Mouse (Mus musculus): ENCODE data around the gene Kcnt2.

The Kcnt2 gene

GRCm38 (mm10) chr1:140492237-140492636 lies 246.3 kb downstream of the Kcnt2 start:
- H3K27me3 ChIP-seq (ENCODE audit: control insufficient read depth, insufficient read depth, low read length, poor library complexity, severe bottlenecking), result no peaks in the 10 kb centered on the region
- no peak for DNase-seq (ENCODE audit: low read depth, low spot score)
- no peaks in the 10 kb centered on the region for H3K36me3 ChIP-seq (ENCODE audit: control insufficient read depth, insufficient read depth, low read length, poor library complexity, severe bottlenecking)

- H3K36me3 ChIP-seq (ENCODE audit: control insufficient read depth, insufficient read depth, low read length, poor library complexity, severe bottlenecking), result no peaks in the 10 kb centered on the region
- DNase-seq (ENCODE audit: low read depth, low spot score), result no peak
- no peaks in the 10 kb centered on the region for H3K27me3 ChIP-seq (ENCODE audit: control insufficient read depth, insufficient read depth, low read length, poor library complexity, severe bottlenecking)
These were observed 267.5 kb downstream of the Kcnt2 start for GRCm38 (mm10) chr1:140513451-140513850.

- no peaks in the 10 kb centered on the region for H3K27me3 ChIP-seq (ENCODE audit: control insufficient read depth, insufficient read depth, low read length, poor library complexity, severe bottlenecking)
- H3K36me3 ChIP-seq (ENCODE audit: control insufficient read depth, insufficient read depth, low read length, poor library complexity, severe bottlenecking), result no peaks in the 10 kb centered on the region
- DNase-seq (ENCODE audit: low read depth, low spot score), result no peak
These were observed 285.4 kb downstream of the Kcnt2 start for GRCm38 (mm10) chr1:140531285-140531908.

GRCm38 (mm10) chr1:140534849-140535248 lies 288.9 kb downstream of the Kcnt2 start:
- no peak for DNase-seq (ENCODE audit: low read depth, low spot score)
- no peaks in the 10 kb centered on the region for H3K36me3 ChIP-seq (ENCODE audit: control insufficient read depth, insufficient read depth, low read length, poor library complexity, severe bottlenecking)
- H3K27me3 ChIP-seq (ENCODE audit: control insufficient read depth, insufficient read depth, low read length, poor library complexity, severe bottlenecking), result no peaks in the 10 kb centered on the region

- no peak for DNase-seq (ENCODE audit: low read depth, low spot score)
- Histone ChIP-seq H3K27me3 (ENCODE audit: control insufficient read depth, insufficient read depth, low read length, poor library complexity, severe bottlenecking) (no peaks in the 10 kb centered on the region), H3K36me3 (ENCODE audit: control insufficient read depth, insufficient read depth, low read length, poor library complexity, severe bottlenecking) (no peaks in the 10 kb centered on the region)
These were observed 296.1 kb downstream of the Kcnt2 start for GRCm38 (mm10) chr1:140542066-140542465.

- H3K36me3 ChIP-seq (ENCODE audit: control insufficient read depth, insufficient read depth, low read length, poor library complexity, severe bottlenecking), result no peaks in the 10 kb centered on the region
- H3K27me3 ChIP-seq (ENCODE audit: control insufficient read depth, insufficient read depth, low read length, poor library complexity, severe bottlenecking), result no peaks in the 10 kb centered on the region
- DNase-seq (ENCODE audit: low read depth, low spot score), result no peak
These were observed 302.8 kb downstream of the Kcnt2 start for GRCm38 (mm10) chr1:140548711-140549110.

- DNase-seq (ENCODE audit: low read depth, low spot score), result no peak
- no peaks in the 10 kb centered on the region for H3K36me3 ChIP-seq (ENCODE audit: control insufficient read depth, insufficient read depth, low read length, poor library complexity, severe bottlenecking)
- H3K27me3 ChIP-seq (ENCODE audit: control insufficient read depth, insufficient read depth, low read length, poor library complexity, severe bottlenecking), result no peaks in the 10 kb centered on the region
These were observed 314.8 kb downstream of the Kcnt2 start for GRCm38 (mm10) chr1:140560801-140561200.

- no peak for DNase-seq (ENCODE audit: low read depth, low spot score)
- Histone ChIP-seq H3K36me3 (ENCODE audit: control insufficient read depth, insufficient read depth, low read length, poor library complexity, severe bottlenecking) (no peaks in the 10 kb centered on the region), H3K27me3 (ENCODE audit: control insufficient read depth, insufficient read depth, low read length, poor library complexity, severe bottlenecking) (no peaks in the 10 kb centered on the region)
These were observed 326.2 kb downstream of the Kcnt2 start for GRCm38 (mm10) chr1:140572141-140572540.

DNA sequence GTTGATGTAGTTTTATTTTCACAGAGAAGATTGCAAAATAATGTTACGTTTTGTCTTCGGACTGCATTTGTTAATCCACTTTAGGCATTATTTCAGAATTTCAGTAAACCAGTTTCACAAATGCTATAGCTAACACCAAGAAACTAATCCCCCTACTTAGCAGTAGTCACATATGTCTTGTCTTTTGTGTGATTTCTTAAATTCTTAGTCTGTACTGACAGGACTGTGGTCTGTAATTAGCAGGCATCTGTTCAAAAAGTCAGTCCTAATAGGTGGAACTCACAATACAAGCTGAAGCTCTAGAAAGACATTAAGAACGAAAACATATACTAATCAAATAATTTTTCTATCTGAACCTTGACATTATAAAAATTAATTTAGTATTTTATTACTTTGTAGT lies 332.6 kb downstream of the Kcnt2 start:
- DNase-seq (ENCODE audit: low read depth, low spot score), result no peak
- Histone ChIP-seq H3K27me3 (ENCODE audit: control insufficient read depth, insufficient read depth, low read length, poor library complexity, severe bottlenecking) (no peaks in the 10 kb centered on the region), H3K36me3 (ENCODE audit: control insufficient read depth, insufficient read depth, low read length, poor library complexity, severe bottlenecking) (no peaks in the 10 kb centered on the region)

DNA sequence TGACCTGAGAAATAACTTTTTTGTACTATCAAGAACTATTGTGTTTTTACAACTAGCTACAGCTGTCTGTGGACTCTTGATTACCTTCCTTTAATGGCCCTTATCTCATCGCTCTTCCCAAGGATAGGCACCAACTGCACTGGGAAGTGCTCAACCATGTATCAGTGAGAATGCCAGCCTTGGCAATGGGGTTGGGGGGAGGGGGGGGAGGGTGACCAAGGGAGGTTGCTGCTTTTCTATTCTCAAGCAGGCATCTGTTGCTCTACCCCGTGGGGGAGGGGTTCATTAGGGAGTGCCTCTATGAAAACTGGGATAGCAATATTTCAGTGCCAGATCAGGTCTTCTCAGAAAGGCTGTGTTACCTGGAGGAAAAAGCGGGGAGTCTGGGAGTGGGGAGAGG lies 342.3 kb downstream of the Kcnt2 start:
- Histone ChIP-seq H3K36me3 (ENCODE audit: control insufficient read depth, insufficient read depth, low read length, poor library complexity, severe bottlenecking) (no peaks in the 10 kb centered on the region), H3K27me3 (ENCODE audit: control insufficient read depth, insufficient read depth, low read length, poor library complexity, severe bottlenecking) (no peaks in the 10 kb centered on the region)
- DNase-seq (ENCODE audit: low read depth, low spot score), result no peak

GRCm38 (mm10) chr1:140608765-140609297 lies 362.9 kb downstream of the Kcnt2 start:
- Histone ChIP-seq H3K36me3 (ENCODE audit: control insufficient read depth, insufficient read depth, low read length, poor library complexity, severe bottlenecking) (no peaks in the 10 kb centered on the region), H3K27me3 (ENCODE audit: control insufficient read depth, insufficient read depth, low read length, poor library complexity, severe bottlenecking) (no peaks in the 10 kb centered on the region)
- DNase-seq (ENCODE audit: low read depth, low spot score), result no peak

- no peaks in the 10 kb centered on the region for H3K36me3 ChIP-seq (ENCODE audit: control insufficient read depth, insufficient read depth, low read length, poor library complexity, severe bottlenecking)
- no peak for DNase-seq (ENCODE audit: low read depth, low spot score)
- H3K27me3 ChIP-seq (ENCODE audit: control insufficient read depth, insufficient read depth, low read length, poor library complexity, severe bottlenecking), result no peaks in the 10 kb centered on the region
These were observed 367.1 kb downstream of the Kcnt2 start for GRCm38 (mm10) chr1:140613101-140613500.

DNA sequence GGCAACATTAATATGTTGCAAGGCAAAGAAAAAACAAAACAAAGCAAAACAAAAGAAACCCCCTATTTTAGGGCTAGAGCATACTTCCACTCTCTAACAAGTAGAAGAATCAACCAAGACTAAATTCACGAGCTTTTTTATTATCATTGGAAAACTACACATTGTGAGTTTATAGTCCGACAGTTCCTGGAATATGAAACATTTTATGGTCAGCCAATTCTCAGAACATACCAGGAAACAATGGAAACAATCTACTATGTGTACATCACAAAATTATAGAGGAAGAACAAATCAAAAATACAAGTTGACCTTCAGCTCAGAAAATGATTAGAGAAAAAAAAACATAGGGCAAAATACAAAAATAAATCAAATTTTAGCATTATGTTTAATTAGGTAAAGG lies 368.9 kb downstream of the Kcnt2 start:
- no peak for DNase-seq (ENCODE audit: low read depth, low spot score)
- Histone ChIP-seq H3K36me3 (ENCODE audit: control insufficient read depth, insufficient read depth, low read length, poor library complexity, severe bottlenecking) (no peaks in the 10 kb centered on the region), H3K27me3 (ENCODE audit: control insufficient read depth, insufficient read depth, low read length, poor library complexity, severe bottlenecking) (no peaks in the 10 kb centered on the region)

- no peak for DNase-seq (ENCODE audit: low read depth, low spot score)
- H3K27me3 ChIP-seq (ENCODE audit: control insufficient read depth, insufficient read depth, low read length, poor library complexity, severe bottlenecking), result no peaks in the 10 kb centered on the region
- no peaks in the 10 kb centered on the region for H3K36me3 ChIP-seq (ENCODE audit: control insufficient read depth, insufficient read depth, low read length, poor library complexity, severe bottlenecking)
These were observed 372.2 kb downstream of the Kcnt2 start for GRCm38 (mm10) chr1:140618164-140618563.

DNA sequence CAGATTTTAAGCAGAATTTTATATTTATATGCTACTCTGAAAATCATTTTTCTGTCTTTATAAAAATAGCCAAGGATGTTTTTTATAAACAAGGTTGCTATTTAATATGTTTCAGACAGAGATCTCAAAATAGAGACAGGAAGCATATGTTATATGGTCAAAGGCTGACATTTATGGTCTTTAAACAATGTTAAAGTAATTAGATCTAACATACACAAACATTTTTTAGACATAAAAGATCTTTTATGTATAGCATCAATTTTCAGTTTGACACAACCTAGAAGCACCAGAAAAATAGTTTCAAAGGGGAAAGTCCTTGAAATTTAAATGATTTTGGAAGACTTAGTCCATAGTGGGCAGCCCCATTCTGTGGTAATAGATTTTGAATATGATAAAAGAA lies 379.0 kb downstream of the Kcnt2 start:
- H3K36me3 ChIP-seq (ENCODE audit: control insufficient read depth, insufficient read depth, low read length, poor library complexity, severe bottlenecking), result no peaks in the 10 kb centered on the region
- no peak for DNase-seq (ENCODE audit: low read depth, low spot score)
- H3K27me3 ChIP-seq (ENCODE audit: control insufficient read depth, insufficient read depth, low read length, poor library complexity, severe bottlenecking), result no peaks in the 10 kb centered on the region
